Mouse (Mus musculus) cerebellum, adult 2 months (tissue): ENCODE measurements around the gene Zfp949.
"Not testable (repeated sequence)": the region's sequence is repeated elsewhere in the genome, so short reads cannot be mapped to it uniquely, and the experiment has no call there.

Experiments used
- CTCF ChIP-seq: fragments of 200-500 bp; IDR thresholded peaks from 2 replicates; pipeline ENCODE4 v1.5.1; 2011; ENCODE audit warnings: low read depth, mild to moderate bottlenecking, control low read depth, low read length, moderate library complexity, borderline replicate concordance; ENCODE audit not compliant: insufficient read depth
- POLR2A ChIP-seq: fragments of 200-500 bp; IDR thresholded peaks from 2 replicates; pipeline ENCODE4 v1.6.1; 2011; ENCODE audit warnings: low read length, control low read depth, borderline replicate concordance; ENCODE audit not compliant: insufficient read depth

GRCm38 (mm10) chr9:88561476-88561875, 13.7 kb downstream of the Zfp949 start:
- not testable (repeated sequence) for TF ChIP-seq CTCF, POLR2A
